Mouse (Mus musculus) forebrain, embryonic 12.5 days (tissue): ENCODE data around the gene Vmn1r86. TPM values are rescaled to one million over a fixed set of nuclear protein-coding genes. Genes with fewer than 3 reads are reported as not detected.

Experiments used
- ATAC-seq: fragments of 200-750 bp; cut with Nextera tagmentation; 2 replicates; pipeline ENCODE4 v1.8.0; 2017; ENCODE audit warnings: moderate TSS enrichment; ENCODE audit not compliant: low FRiP score
- H3K27ac ChIP-seq: fragments of 300-500 bp; sonication (generic); 2 replicates; pipeline ENCODE4 v1.5.1; 2016; ENCODE audit warnings: mild to moderate bottlenecking
- H3K27me3 ChIP-seq: fragments of 300-500 bp; sonication (generic); 2 replicates; pipeline ENCODE4 v1.6.1; 2016; ENCODE audit warnings: mild to moderate bottlenecking
- H3K36me3 ChIP-seq: fragments of 300-500 bp; sonication (generic); replicated peaks from 2 replicates; pipeline ENCODE4 v1.6.1; 2016; ENCODE audit warnings: mild to moderate bottlenecking
- H3K4me1 ChIP-seq: fragments of 300-500 bp; sonication (generic); 2 replicates; pipeline ENCODE4 v1.6.1; 2016
- H3K4me2 ChIP-seq: fragments of 300-500 bp; sonication (generic); 2 replicates; pipeline ENCODE4 v1.6.1; 2016; ENCODE audit warnings: mild to moderate bottlenecking, moderate library complexity
- H3K4me3 ChIP-seq: fragments of 300-500 bp; sonication (generic); replicated peaks from 2 replicates; pipeline ENCODE4 v1.5.1; 2016; ENCODE audit warnings: mild to moderate bottlenecking
- H3K9ac ChIP-seq: fragments of 300-500 bp; sonication (generic); 2 replicates; pipeline ENCODE4 v1.6.1; 2016; ENCODE audit warnings: mild to moderate bottlenecking
- H3K9me3 ChIP-seq: fragments of 300-500 bp; sonication (generic); 2 replicates; pipeline ENCODE4 v1.6.1; 2016
- WGBS: fragments of 180-500 bp; shearing (Covaris S2); methylation state at CpG from one replicate; pipeline ENCODE4 v1.1.7; 2016; 5-methylcytosine and 5-hydroxymethylcytosine counted together
- polyA plus RNA-seq: library from polyadenylated mRNA; unstranded; fragments of >200 nt; fragmentation: Nextera tagmentation; extraction: Ambion mirVana; gene quantifications from 2 replicates; pipeline ENCODE4 v1.2.1, GENCODE M21; 2016

Vmn1r86 gene
- polyA plus RNA-seq, 1 experiment from 2014 or later = not detected

GRCm38 (mm10) chr7:13053961-13054286 lies 65.8 kb downstream of the Vmn1r86 start:
- ATAC-seq = no peak
- Histone ChIP-seq H3K4me1 (peaks cover 6% of the 10 kb centered on the region; the same call in 1 of the 2 replicates), H3K36me3 (no peaks in the 10 kb centered on the region), H3K27ac (peak overlapping the region; percentile 96), H3K9me3 (no peaks in the 10 kb centered on the region), H3K4me3 (peak overlapping the region; percentile 55), H3K9ac (peak overlapping the region; percentile 64), H3K4me2 (peak overlapping the region; percentile 59), H3K27me3 (no peaks in the 10 kb centered on the region)
- 2% methylated on average over 15 of the region's 15 CpGs for WGBS

- 95% methylated on average over 2 of the region's 2 CpGs for WGBS
- Histone ChIP-seq H3K4me3 (peak overlapping the region; percentile 55), H3K27me3 (no peaks in the 10 kb centered on the region), H3K9ac (peak overlapping the region; percentile 64; the same call in 1 of the 2 replicates), H3K4me2 (peak overlapping the region; percentile 59), H3K27ac (peak overlapping the region; percentile 96; the same call in 1 of the 2 replicates), H3K9me3 (no peaks in the 10 kb centered on the region), H3K4me1 (peaks cover 6% of the 10 kb centered on the region; the same call in 1 of the 2 replicates), H3K36me3 (no peaks in the 10 kb centered on the region)
- no peak for ATAC-seq
These were observed 66.2 kb downstream of the Vmn1r86 start for GRCm38 (mm10) chr7:13053501-13053900.

GRCm38 (mm10) chr7:13053001-13053400 lies 66.7 kb downstream of the Vmn1r86 start:
- no peaks in the 10 kb centered on the region for H3K27me3 ChIP-seq
- no peak overlapping the region for H3K4me3 ChIP-seq
- 91% methylated on average over 13 of the region's 13 CpGs for WGBS
- no peak overlapping the region for H3K9ac ChIP-seq
- no peaks in the 10 kb centered on the region for H3K9me3 ChIP-seq
- H3K4me2 ChIP-seq = no peak overlapping the region
- H3K36me3 ChIP-seq = no peaks in the 10 kb centered on the region
- no peak overlapping the region for H3K27ac ChIP-seq
- H3K4me1 ChIP-seq = peaks cover 6% of the 10 kb centered on the region; the same call in 1 of the 2 replicates
- ATAC-seq = no peak

Other genes starting within 250 kb of the Vmn1r86 start
- 6.0 and 6.2 TPM in 2 replicates for gene Zfp128, start 238.7 kb downstream of the Vmn1r86 start, polyA plus RNA-seq
- 13.8 and 15.8 TPM in 2 replicates for gene Zscan22, start 222.1 kb downstream of the Vmn1r86 start, polyA plus RNA-seq
- 585 and 638 TPM in 2 replicates for gene Rps5, start 197.6 kb downstream of the Vmn1r86 start, polyA plus RNA-seq
- 0.81 and 0.83 TPM in 2 replicates for gene Rnf225, start 192.5 kb downstream of the Vmn1r86 start, polyA plus RNA-seq
- gene Zfp324, start 154.1 kb downstream of the Vmn1r86 start, polyA plus RNA-seq = 11.3 and 12.4 TPM in 2 replicates
- gene Zfp446, start 142.1 kb downstream of the Vmn1r86 start, polyA plus RNA-seq = 15.3 and 15.7 TPM in 2 replicates
- 0.14 and 0.18 TPM in 2 replicates for gene Slc27a5, start 121.7 kb downstream of the Vmn1r86 start, polyA plus RNA-seq
- 370 and 396 TPM in 2 replicates for gene Trim28, start 120.8 kb downstream of the Vmn1r86 start, polyA plus RNA-seq
- gene Zbtb45, start 109.9 kb downstream of the Vmn1r86 start, polyA plus RNA-seq = 34.9 and 35.9 TPM in 2 replicates
- gene Chmp2a, start 85.1 kb downstream of the Vmn1r86 start, polyA plus RNA-seq = 127 and 132 TPM in 2 replicates
- gene Ube2m, start 81.6 kb downstream of the Vmn1r86 start, polyA plus RNA-seq = 107 and 154 TPM in 2 replicates
- 5.3 and 5.4 TPM in 2 replicates for gene Mzf1, start 65.2 kb downstream of the Vmn1r86 start, polyA plus RNA-seq
- gene Vmn1r85, start 24.7 kb downstream of the Vmn1r86 start, polyA plus RNA-seq = not detected in 2 replicates
- gene Vmn1r87, start 20.2 kb upstream of the Vmn1r86 start, polyA plus RNA-seq = not detected in 2 replicates
- gene Vmn1r88, start 39.7 kb upstream of the Vmn1r86 start, polyA plus RNA-seq = 0.03 TPM in 1 of 2 replicates, not detected in the other
- not detected in 2 replicates for gene Vmn1r89, start 93.1 kb upstream of the Vmn1r86 start, polyA plus RNA-seq
- 137 and 140 TPM in 2 replicates for gene Lig1, start 157.4 kb upstream of the Vmn1r86 start, polyA plus RNA-seq
- 15.8 and 19.0 TPM in 2 replicates for gene Zswim9, start 158.8 kb upstream of the Vmn1r86 start, polyA plus RNA-seq
- 1.7 and 1.9 TPM in 2 replicates for gene Pla2g4c, start 204.7 kb upstream of the Vmn1r86 start, polyA plus RNA-seq